Mouse (Mus musculus): ENCODE measurements around the gene Gm49353. TPM values are rescaled to one million over a fixed set of nuclear protein-coding genes. Genes with fewer than 3 reads are reported as not detected.

Gm49353 gene
- polyA plus RNA-seq, 1 experiment from 2014 or later: 14.9 TPM

GRCm38 (mm10) chr10:29196811-29197210 is 1.9 kb upstream of the Gm49353 start:
- peak; percentile 35; the same call in 1 of the 2 replicates for ATAC-seq (ENCODE audit: low read depth)
- H3K27me3 ChIP-seq (ENCODE audit: control insufficient read depth, insufficient read depth, low read length): no peaks in the 10 kb centered on the region
- H3K27ac ChIP-seq (ENCODE audit: low read depth, low read length): no peak overlapping the region
- 97% methylated on average over 33 of the region's 33 CpGs for WGBS
- H3K4me2 ChIP-seq (ENCODE audit: low read depth, low read length): no peak overlapping the region
- H3K9me3 ChIP-seq (ENCODE audit: control insufficient read depth, low read length): no peaks in the 10 kb centered on the region
- H3K4me3 ChIP-seq (ENCODE audit: low read depth, low read length): no peak overlapping the region
- H3K36me3 ChIP-seq (ENCODE audit: control insufficient read depth, insufficient read depth, low read length): peaks cover 41% of the 10 kb centered on the region
- H3K4me1 ChIP-seq (ENCODE audit: control insufficient read depth, insufficient read depth, low read length): no peaks in the 10 kb centered on the region
- no peak overlapping the region for H3K9ac ChIP-seq (replicated peaks; ENCODE audit: low read depth, low read length)

- no peaks in the 10 kb centered on the region for H3K9me3 ChIP-seq (ENCODE audit: control insufficient read depth, low read length)
- no peak overlapping the region for H3K9ac ChIP-seq (replicated peaks; ENCODE audit: low read depth, low read length)
- no peak overlapping the region for H3K27ac ChIP-seq (ENCODE audit: low read depth, low read length)
- H3K4me1 ChIP-seq (ENCODE audit: control insufficient read depth, insufficient read depth, low read length): no peaks in the 10 kb centered on the region
- no peak overlapping the region for H3K4me3 ChIP-seq (ENCODE audit: low read depth, low read length)
- no peak for ATAC-seq (ENCODE audit: low read depth)
- H3K27me3 ChIP-seq (ENCODE audit: control insufficient read depth, insufficient read depth, low read length): no peaks in the 10 kb centered on the region
- H3K4me2 ChIP-seq (ENCODE audit: low read depth, low read length): no peak overlapping the region
- H3K36me3 ChIP-seq (ENCODE audit: control insufficient read depth, insufficient read depth, low read length): peaks cover 51% of the 10 kb centered on the region
- 84% methylated on average over 3 of the region's 3 CpGs for WGBS
Measured at GRCm38 (mm10) chr10:29199835-29200234, 1.1 kb downstream of the Gm49353 start.

- no peak for ATAC-seq (ENCODE audit: low read depth)
- Histone ChIP-seq H3K9ac (replicated peaks; ENCODE audit: low read depth, low read length) (no peak overlapping the region), H3K4me3 (ENCODE audit: low read depth, low read length) (no peak overlapping the region), H3K4me2 (ENCODE audit: low read depth, low read length) (no peak overlapping the region), H3K4me1 (ENCODE audit: control insufficient read depth, insufficient read depth, low read length) (no peaks in the 10 kb centered on the region), H3K27ac (ENCODE audit: low read depth, low read length) (no peak overlapping the region), H3K9me3 (ENCODE audit: control insufficient read depth, low read length) (no peaks in the 10 kb centered on the region), H3K36me3 (ENCODE audit: control insufficient read depth, insufficient read depth, low read length) (peaks cover 51% of the 10 kb centered on the region), H3K27me3 (ENCODE audit: control insufficient read depth, insufficient read depth, low read length) (no peaks in the 10 kb centered on the region)
- 94% methylated on average over 1 of the region's 1 CpGs for WGBS
Measured at GRCm38 (mm10) chr10:29200609-29201008, 1.9 kb downstream of the Gm49353 start.

- H3K27me3 ChIP-seq (ENCODE audit: control insufficient read depth, insufficient read depth, low read length): no peaks in the 10 kb centered on the region
- H3K9ac ChIP-seq (replicated peaks; ENCODE audit: low read depth, low read length): no peak overlapping the region
- H3K4me3 ChIP-seq (ENCODE audit: low read depth, low read length): no peak overlapping the region
- ATAC-seq (ENCODE audit: low read depth): peak; percentile 60; the same call in 1 of the 2 replicates
- no peak overlapping the region for H3K4me2 ChIP-seq (ENCODE audit: low read depth, low read length)
- H3K4me1 ChIP-seq (ENCODE audit: control insufficient read depth, insufficient read depth, low read length): no peaks in the 10 kb centered on the region
- H3K27ac ChIP-seq (ENCODE audit: low read depth, low read length): no peak overlapping the region
- no peaks in the 10 kb centered on the region for H3K9me3 ChIP-seq (ENCODE audit: control insufficient read depth, low read length)
- peaks cover 10% of the 10 kb centered on the region; the same call in 1 of the 2 replicates for H3K36me3 ChIP-seq (ENCODE audit: control insufficient read depth, insufficient read depth, low read length)
Measured at GRCm38 (mm10) chr10:29206730-29207129, 8.0 kb downstream of the Gm49353 start.

- peaks cover 5% of the 10 kb centered on the region; the same call in 1 of the 2 replicates for H3K36me3 ChIP-seq (ENCODE audit: control insufficient read depth, insufficient read depth, low read length)
- no peaks in the 10 kb centered on the region for H3K4me1 ChIP-seq (ENCODE audit: control insufficient read depth, insufficient read depth, low read length)
- no peak for ATAC-seq (ENCODE audit: low read depth)
- H3K27me3 ChIP-seq (ENCODE audit: control insufficient read depth, insufficient read depth, low read length): no peaks in the 10 kb centered on the region
- H3K4me3 ChIP-seq (ENCODE audit: low read depth, low read length): no peak overlapping the region
- WGBS: 48% methylated on average over 3 of the region's 3 CpGs
- no peaks in the 10 kb centered on the region for H3K9me3 ChIP-seq (ENCODE audit: control insufficient read depth, low read length)
- H3K9ac ChIP-seq (replicated peaks; ENCODE audit: low read depth, low read length): no peak overlapping the region
- no peak overlapping the region for H3K4me2 ChIP-seq (ENCODE audit: low read depth, low read length)
- H3K27ac ChIP-seq (ENCODE audit: low read depth, low read length): no peak overlapping the region
Measured at GRCm38 (mm10) chr10:29208735-29209134, 10.0 kb downstream of the Gm49353 start.

GRCm38 (mm10) chr10:29211453-29211852 is 12.7 kb downstream of the Gm49353 start, which contains the start of gene 9330159F19Rik:
Gene 9330159F19Rik, plus strand, starts transcription at chr10:29211606.
- no peaks in the 10 kb centered on the region for H3K9me3 ChIP-seq (ENCODE audit: control insufficient read depth, low read length)
- H3K4me3 ChIP-seq (ENCODE audit: low read depth, low read length): no peak within 1 kb of the TSS
- peak; percentile 55; the same call in 1 of the 2 replicates for ATAC-seq (ENCODE audit: low read depth)
- H3K27ac ChIP-seq (ENCODE audit: low read depth, low read length): no peak within 1 kb of the TSS
- WGBS: 10% methylated on average over 4 of the region's 4 CpGs
- H3K27me3 ChIP-seq (ENCODE audit: control insufficient read depth, insufficient read depth, low read length): no peaks in the 10 kb centered on the region
- H3K36me3 ChIP-seq (ENCODE audit: control insufficient read depth, insufficient read depth, low read length): no peaks in the 10 kb centered on the region
- H3K9ac ChIP-seq (replicated peaks; ENCODE audit: low read depth, low read length): no peak within 1 kb of the TSS
- H3K4me1 ChIP-seq (ENCODE audit: control insufficient read depth, insufficient read depth, low read length): no peaks in the 10 kb centered on the region
- no peak within 1 kb of the TSS for H3K4me2 ChIP-seq (ENCODE audit: low read depth, low read length)

GRCm38 (mm10) chr10:29213534-29214100 is 14.9 kb downstream of the Gm49353 start:
- no peak for ATAC-seq (ENCODE audit: low read depth)
- no peak overlapping the region for H3K4me3 ChIP-seq (ENCODE audit: low read depth, low read length)
- 51% methylated on average over 3 of the region's 3 CpGs for WGBS
- H3K9me3 ChIP-seq (ENCODE audit: control insufficient read depth, low read length): no peaks in the 10 kb centered on the region
- H3K27me3 ChIP-seq (ENCODE audit: control insufficient read depth, insufficient read depth, low read length): no peaks in the 10 kb centered on the region
- no peaks in the 10 kb centered on the region for H3K4me1 ChIP-seq (ENCODE audit: control insufficient read depth, insufficient read depth, low read length)
- H3K36me3 ChIP-seq (ENCODE audit: control insufficient read depth, insufficient read depth, low read length): no peaks in the 10 kb centered on the region
- H3K27ac ChIP-seq (ENCODE audit: low read depth, low read length): no peak overlapping the region
- no peak overlapping the region for H3K4me2 ChIP-seq (ENCODE audit: low read depth, low read length)
- H3K9ac ChIP-seq (replicated peaks; ENCODE audit: low read depth, low read length): no peak overlapping the region

- ATAC-seq (ENCODE audit: low read depth): no peak; the same call in 1 of the 2 replicates
- 92% methylated on average over 1 of the region's 1 CpGs for WGBS
- H3K27me3 ChIP-seq (ENCODE audit: control insufficient read depth, insufficient read depth, low read length): no peaks in the 10 kb centered on the region
- H3K9ac ChIP-seq (replicated peaks; ENCODE audit: low read depth, low read length): no peak overlapping the region
- peaks cover 3% of the 10 kb centered on the region; the same call in 1 of the 2 replicates for H3K36me3 ChIP-seq (ENCODE audit: control insufficient read depth, insufficient read depth, low read length)
- H3K9me3 ChIP-seq (ENCODE audit: control insufficient read depth, low read length): no peaks in the 10 kb centered on the region
- H3K4me2 ChIP-seq (ENCODE audit: low read depth, low read length): no peak overlapping the region
- H3K4me3 ChIP-seq (ENCODE audit: low read depth, low read length): no peak overlapping the region
- H3K27ac ChIP-seq (ENCODE audit: low read depth, low read length): no peak overlapping the region
- H3K4me1 ChIP-seq (ENCODE audit: control insufficient read depth, insufficient read depth, low read length): no peaks in the 10 kb centered on the region
Measured at GRCm38 (mm10) chr10:29216957-29217356, 18.2 kb downstream of the Gm49353 start.

GRCm38 (mm10) chr10:29217451-29217850 is 18.7 kb downstream of the Gm49353 start:
- Histone ChIP-seq H3K9me3 (ENCODE audit: control insufficient read depth, low read length) (no peaks in the 10 kb centered on the region), H3K4me1 (ENCODE audit: control insufficient read depth, insufficient read depth, low read length) (no peaks in the 10 kb centered on the region), H3K4me2 (ENCODE audit: low read depth, low read length) (no peak overlapping the region), H3K27ac (ENCODE audit: low read depth, low read length) (no peak overlapping the region), H3K36me3 (ENCODE audit: control insufficient read depth, insufficient read depth, low read length) (peaks cover 6% of the 10 kb centered on the region; the same call in 1 of the 2 replicates), H3K4me3 (ENCODE audit: low read depth, low read length) (no peak overlapping the region), H3K27me3 (ENCODE audit: control insufficient read depth, insufficient read depth, low read length) (no peaks in the 10 kb centered on the region), H3K9ac (replicated peaks; ENCODE audit: low read depth, low read length) (no peak overlapping the region)
- WGBS: 67% methylated on average over 2 of the region's 2 CpGs
- no peak for ATAC-seq (ENCODE audit: low read depth)

Data from neural tube, embryonic 14.5 days (tissue).